Mouse (Mus musculus): ENCODE data around the gene Cap2. TPM values are rescaled to one million over a fixed set of nuclear protein-coding genes. Genes with fewer than 3 reads are reported as not detected.
A peak's percentile ranks its signal among the peaks of the same experiment; 100 is the strongest.

Gene Cap2
- polyA plus RNA-seq, 1 experiment from 2014 or later = 3.5 TPM

- peak; percentile 95 for ATAC-seq (replicated peaks; ENCODE audit: low FRiP score)
- Histone ChIP-seq H3K4me2 (peak within 1 kb of the TSS; percentile 92), H3K27ac (ENCODE audit: low read depth, low read length) (peak within 1 kb of the TSS; percentile 80), H3K36me3 (ENCODE audit: control insufficient read depth, insufficient read depth, low read length) (peaks cover 16% of the 10 kb centered on the region), H3K27me3 (replicated peaks; ENCODE audit: control insufficient read depth, insufficient read depth, low read length) (no peaks in the 10 kb centered on the region), H3K4me1 (replicated peaks; ENCODE audit: control insufficient read depth, insufficient read depth, low read length) (peaks cover 6% of the 10 kb centered on the region; the same call in 1 of the 2 replicates), H3K9ac (ENCODE audit: low read depth, low read length) (peak within 1 kb of the TSS; percentile 95), H3K4me3 (ENCODE audit: low read depth, low read length) (peak within 1 kb of the TSS; percentile 96), H3K9me3 (ENCODE audit: control insufficient read depth, low read length) (no peaks in the 10 kb centered on the region)
- WGBS = 1% methylated on average over 46 of the region's 46 CpGs
- peak; percentile 98 for DNase-seq (ENCODE audit: low spot score)
Measured at GRCm38 (mm10) chr13:46669048-46669619, 167.5 kb downstream of the Cap2 start, which contains the start of gene Fam8a1. Fam8a1 (plus strand) TSS chr13:46669522.

DNA sequence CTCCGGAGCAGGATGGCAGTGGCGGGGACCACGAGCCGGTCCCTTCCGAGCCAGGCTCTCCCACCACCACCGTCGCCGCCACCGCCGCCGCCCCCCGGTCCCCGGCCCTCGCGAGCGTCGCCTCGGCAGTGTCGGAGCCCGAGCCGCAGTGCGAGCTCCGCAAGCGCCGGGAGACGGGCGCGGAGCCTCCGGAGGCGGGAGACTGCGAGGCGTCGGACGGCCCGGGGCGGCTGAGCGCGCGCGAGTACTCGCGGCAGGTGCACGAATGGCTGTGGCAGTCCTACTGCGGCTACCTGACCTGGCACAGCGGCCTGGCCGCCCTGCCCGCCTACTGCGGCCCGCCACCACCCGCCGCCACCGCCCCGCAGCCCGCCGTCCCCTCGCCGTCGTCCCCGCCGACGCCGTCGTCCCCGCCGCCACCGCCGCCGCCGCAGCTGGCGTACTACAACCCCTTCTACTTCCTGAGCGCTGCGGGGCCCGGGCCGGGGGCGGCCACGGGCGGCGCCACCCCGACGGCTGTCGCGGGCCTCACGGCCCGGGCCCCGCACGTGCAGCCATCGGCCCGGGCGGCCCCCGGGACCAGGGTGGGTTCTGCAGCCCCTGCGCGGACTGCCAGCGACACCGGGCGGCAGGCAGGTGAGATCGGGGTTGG lies 168.1 kb downstream of the Cap2 start:
- Histone ChIP-seq H3K4me3 (ENCODE audit: low read depth, low read length) (peak overlapping the region; percentile 96), H3K36me3 (ENCODE audit: control insufficient read depth, insufficient read depth, low read length) (peaks cover 16% of the 10 kb centered on the region), H3K27ac (ENCODE audit: low read depth, low read length) (peak overlapping the region; percentile 80), H3K9ac (ENCODE audit: low read depth, low read length) (peak overlapping the region; percentile 95), H3K4me1 (replicated peaks; ENCODE audit: control insufficient read depth, insufficient read depth, low read length) (peaks cover 6% of the 10 kb centered on the region; the same call in 1 of the 2 replicates), H3K4me2 (peak overlapping the region; percentile 92), H3K9me3 (ENCODE audit: control insufficient read depth, low read length) (no peaks in the 10 kb centered on the region), H3K27me3 (replicated peaks; ENCODE audit: control insufficient read depth, insufficient read depth, low read length) (no peaks in the 10 kb centered on the region)
- WGBS = under 1% methylated on average over 71 of the region's 96 CpGs
- DNase-seq (ENCODE audit: low spot score) = peak; percentile 35
- ATAC-seq (replicated peaks; ENCODE audit: low FRiP score) = peak; percentile 59

- no peak for DNase-seq (ENCODE audit: low spot score)
- peaks cover 18% of the 10 kb centered on the region for H3K36me3 ChIP-seq (ENCODE audit: control insufficient read depth, insufficient read depth, low read length)
- no peaks in the 10 kb centered on the region for H3K9me3 ChIP-seq (ENCODE audit: control insufficient read depth, low read length)
- no peak overlapping the region for H3K27ac ChIP-seq (ENCODE audit: low read depth, low read length)
- WGBS = 41% methylated on average over 9 of the region's 9 CpGs
- peak overlapping the region; percentile 96 for H3K4me3 ChIP-seq (ENCODE audit: low read depth, low read length)
- peak overlapping the region; percentile 92 for H3K4me2 ChIP-seq
- no peaks in the 10 kb centered on the region for H3K27me3 ChIP-seq (replicated peaks; ENCODE audit: control insufficient read depth, insufficient read depth, low read length)
- peak overlapping the region; percentile 95 for H3K9ac ChIP-seq (ENCODE audit: low read depth, low read length)
- peak; percentile 55 for ATAC-seq (replicated peaks; ENCODE audit: low FRiP score)
- peaks cover 6% of the 10 kb centered on the region; the same call in 1 of the 2 replicates for H3K4me1 ChIP-seq (replicated peaks; ENCODE audit: control insufficient read depth, insufficient read depth, low read length)
Measured at GRCm38 (mm10) chr13:46670514-46670913, 168.9 kb downstream of the Cap2 start.

DNA sequence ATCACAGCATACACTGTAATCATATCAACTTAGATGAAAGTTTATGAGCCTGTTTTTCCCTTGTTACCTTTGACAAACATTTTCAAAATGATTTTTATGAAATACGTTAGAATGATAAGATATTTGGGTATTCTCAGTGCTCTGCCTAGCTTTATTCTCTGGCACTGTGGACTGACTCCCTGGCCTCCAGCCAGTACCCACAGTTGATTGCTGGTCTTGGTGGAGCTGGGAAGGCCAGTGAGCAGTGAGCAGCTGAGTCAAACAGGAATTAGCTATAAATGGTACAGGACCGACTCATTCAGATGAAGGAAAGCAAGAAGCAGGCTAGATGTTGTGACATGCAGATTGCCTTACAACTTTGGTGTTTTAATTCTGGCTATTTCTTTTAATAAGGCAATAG lies 173.0 kb downstream of the Cap2 start:
- Histone ChIP-seq H3K4me3 (ENCODE audit: low read depth, low read length) (no peak overlapping the region), H3K9ac (ENCODE audit: low read depth, low read length) (no peak overlapping the region), H3K27ac (ENCODE audit: low read depth, low read length) (no peak overlapping the region)

DNA sequence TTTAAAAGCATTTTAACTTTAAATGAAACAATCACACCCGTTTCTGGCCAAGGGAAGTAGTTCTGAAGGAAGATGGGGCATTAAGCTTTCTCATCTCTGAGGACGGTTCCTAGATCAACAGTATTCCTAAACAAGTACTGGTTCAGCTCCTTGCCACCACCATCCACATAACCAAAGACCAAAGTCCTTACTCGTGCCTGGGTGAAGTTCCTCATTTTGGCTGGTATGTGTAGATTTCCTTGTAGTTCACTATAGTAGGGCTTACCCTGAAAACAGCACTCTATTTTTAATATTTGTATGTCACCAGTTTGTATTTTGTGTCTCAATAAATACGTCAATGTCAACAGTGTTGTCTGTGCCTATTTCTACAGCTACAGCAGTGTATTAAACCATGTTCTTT lies 176.1 kb downstream of the Cap2 start:
- H3K9ac ChIP-seq (ENCODE audit: low read depth, low read length) = no peak overlapping the region
- no peak for ATAC-seq (replicated peaks; ENCODE audit: low FRiP score)
- WGBS = 73% methylated on average over 4 of the region's 4 CpGs
- no peak overlapping the region for H3K27ac ChIP-seq (ENCODE audit: low read depth, low read length)
- H3K9me3 ChIP-seq (ENCODE audit: control insufficient read depth, low read length) = no peaks in the 10 kb centered on the region
- H3K36me3 ChIP-seq (ENCODE audit: control insufficient read depth, insufficient read depth, low read length) = peaks cover 16% of the 10 kb centered on the region; the same call in 1 of the 2 replicates
- no peaks in the 10 kb centered on the region for H3K27me3 ChIP-seq (replicated peaks; ENCODE audit: control insufficient read depth, insufficient read depth, low read length)
- H3K4me2 ChIP-seq = no peak overlapping the region
- no peak for DNase-seq (ENCODE audit: low spot score)
- H3K4me1 ChIP-seq (replicated peaks; ENCODE audit: control insufficient read depth, insufficient read depth, low read length) = no peaks in the 10 kb centered on the region
- H3K4me3 ChIP-seq (ENCODE audit: low read depth, low read length) = no peak overlapping the region

More for the DNA sequence above, 173.0 kb downstream of the Cap2 start:
- peaks cover 6% of the 10 kb centered on the region; the same call in 1 of the 2 replicates for H3K4me1 ChIP-seq (replicated peaks; ENCODE audit: control insufficient read depth, insufficient read depth, low read length)
- H3K4me2 ChIP-seq = no peak overlapping the region
- 87% methylated on average over 2 of the region's 2 CpGs for WGBS
- DNase-seq (ENCODE audit: low spot score) (no peak), ATAC-seq (replicated peaks; ENCODE audit: low FRiP score) (no peak)
- H3K36me3 ChIP-seq (ENCODE audit: control insufficient read depth, insufficient read depth, low read length) = peaks cover 22% of the 10 kb centered on the region
- no peaks in the 10 kb centered on the region for H3K27me3 ChIP-seq (replicated peaks; ENCODE audit: control insufficient read depth, insufficient read depth, low read length)
- H3K9me3 ChIP-seq (ENCODE audit: control insufficient read depth, low read length) = no peaks in the 10 kb centered on the region

DNA sequence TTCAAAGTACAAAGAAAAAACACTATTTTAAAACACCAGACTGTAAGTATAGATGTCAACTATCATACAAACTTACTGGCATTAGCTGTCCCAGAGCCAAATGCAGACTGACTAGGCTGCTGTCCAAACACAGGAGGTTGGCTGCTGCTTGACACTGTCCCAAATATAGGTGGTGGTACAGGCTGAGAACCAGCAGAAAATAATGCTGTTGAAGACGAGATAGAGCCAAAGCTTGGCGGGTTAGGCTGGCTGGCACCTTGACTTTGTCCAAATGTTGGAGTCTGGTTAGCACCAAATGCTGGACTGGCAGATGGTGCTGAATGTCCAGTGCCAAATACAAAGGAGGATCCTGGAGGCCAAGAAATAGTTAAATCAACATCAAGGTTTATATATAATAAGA lies 181.3 kb downstream of the Cap2 start:
- ATAC-seq (replicated peaks; ENCODE audit: low FRiP score) (no peak), DNase-seq (ENCODE audit: low spot score) (no peak)
- no peak overlapping the region for H3K9ac ChIP-seq (ENCODE audit: low read depth, low read length)
- no peaks in the 10 kb centered on the region for H3K4me1 ChIP-seq (replicated peaks; ENCODE audit: control insufficient read depth, insufficient read depth, low read length)
- peaks cover 33% of the 10 kb centered on the region for H3K36me3 ChIP-seq (ENCODE audit: control insufficient read depth, insufficient read depth, low read length)
- H3K9me3 ChIP-seq (ENCODE audit: control insufficient read depth, low read length) = no peaks in the 10 kb centered on the region
- H3K4me2 ChIP-seq = no peak overlapping the region
- no peak overlapping the region for H3K27ac ChIP-seq (ENCODE audit: low read depth, low read length)
- no peaks in the 10 kb centered on the region for H3K27me3 ChIP-seq (replicated peaks; ENCODE audit: control insufficient read depth, insufficient read depth, low read length)
- H3K4me3 ChIP-seq (ENCODE audit: low read depth, low read length) = no peak overlapping the region
- 82% methylated on average over 2 of the region's 2 CpGs for WGBS

DNA sequence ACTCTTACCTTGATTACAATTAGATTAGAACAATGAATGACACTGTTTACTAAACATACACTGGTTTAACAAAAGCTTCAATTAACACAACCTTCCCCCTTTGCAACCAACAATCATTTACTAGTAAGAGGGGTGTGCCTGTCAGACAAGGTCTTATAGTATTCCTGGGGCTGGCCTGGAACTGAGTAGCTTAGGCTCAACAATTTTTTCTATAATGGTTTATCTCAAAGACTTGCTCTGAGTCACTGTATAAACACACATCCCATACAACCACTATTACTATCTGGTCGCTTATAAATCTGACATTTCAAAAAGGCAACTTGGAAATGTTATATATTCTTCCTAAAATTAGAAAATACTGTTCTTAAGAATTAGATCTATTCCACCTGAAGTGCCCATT lies 181.7 kb downstream of the Cap2 start:
- DNase-seq (ENCODE audit: low spot score) (no peak), ATAC-seq (replicated peaks; ENCODE audit: low FRiP score) (no peak)
- H3K4me3 ChIP-seq (ENCODE audit: low read depth, low read length) = no peak overlapping the region
- no peak overlapping the region for H3K27ac ChIP-seq (ENCODE audit: low read depth, low read length)
- 89% methylated on average over 1 of the region's 1 CpGs for WGBS
- no peaks in the 10 kb centered on the region for H3K27me3 ChIP-seq (replicated peaks; ENCODE audit: control insufficient read depth, insufficient read depth, low read length)
- H3K9ac ChIP-seq (ENCODE audit: low read depth, low read length) = no peak overlapping the region
- H3K9me3 ChIP-seq (ENCODE audit: control insufficient read depth, low read length) = no peaks in the 10 kb centered on the region
- no peak overlapping the region for H3K4me2 ChIP-seq
- no peaks in the 10 kb centered on the region for H3K4me1 ChIP-seq (replicated peaks; ENCODE audit: control insufficient read depth, insufficient read depth, low read length)
- peaks cover 30% of the 10 kb centered on the region for H3K36me3 ChIP-seq (ENCODE audit: control insufficient read depth, insufficient read depth, low read length)

GRCm38 (mm10) chr13:46690559-46691241 lies 189.1 kb downstream of the Cap2 start:
- H3K4me1 ChIP-seq (replicated peaks; ENCODE audit: control insufficient read depth, insufficient read depth, low read length) = no peaks in the 10 kb centered on the region
- no peak overlapping the region for H3K9ac ChIP-seq (ENCODE audit: low read depth, low read length)
- no peak overlapping the region for H3K4me3 ChIP-seq (ENCODE audit: low read depth, low read length)
- no peak overlapping the region for H3K4me2 ChIP-seq
- no peaks in the 10 kb centered on the region for H3K27me3 ChIP-seq (replicated peaks; ENCODE audit: control insufficient read depth, insufficient read depth, low read length)
- 70% methylated on average over 4 of the region's 4 CpGs for WGBS
- no peak overlapping the region for H3K27ac ChIP-seq (ENCODE audit: low read depth, low read length)
- no peaks in the 10 kb centered on the region for H3K9me3 ChIP-seq (ENCODE audit: control insufficient read depth, low read length)
- ATAC-seq (replicated peaks; ENCODE audit: low FRiP score) (no peak), DNase-seq (ENCODE audit: low spot score) (no peak)
- H3K36me3 ChIP-seq (ENCODE audit: control insufficient read depth, insufficient read depth, low read length) = peaks cover 23% of the 10 kb centered on the region
